Mouse (Mus musculus): Measurements from ENCODE around the gene Opcml. TPM values are rescaled to one million over a fixed set of nuclear protein-coding genes. Genes with fewer than 3 reads are reported as not detected.

Gene Opcml
- total and polyA plus RNA-seq, 2 experiments from 2014 or later: 48.3 to 140 TPM

GRCm38 (mm10) chr9:28855826-28856225 lies 1065.3 kb downstream of the Opcml start:
- no peak for ATAC-seq
- Histone ChIP-seq H3K4me2 (ENCODE audit: low read depth) (no peak overlapping the region), H3K9me3 (ENCODE audit: low read length) (no peaks in the 10 kb centered on the region), H3K36me3 (ENCODE audit: insufficient read depth) (no peaks in the 10 kb centered on the region), H3K9ac (no peak overlapping the region), H3K4me3 (ENCODE audit: low read depth, low read length) (no peak overlapping the region), H3K27me3 (ENCODE audit: insufficient read depth, low read length) (no peaks in the 10 kb centered on the region), H3K4me1 (ENCODE audit: insufficient read depth) (no peaks in the 10 kb centered on the region), H3K27ac (ENCODE audit: low read depth, low read length) (no peak overlapping the region)
- no peak for DNase-seq
- no peak for TF ChIP-seq CTCF (IDR thresholded peaks at IDR 0.05; ENCODE audit: low read depth)
- WGBS: 34% methylated on average over 7 of the region's 7 CpGs

GRCm38 (mm10) chr9:28861983-28862382 lies 1071.4 kb downstream of the Opcml start:
- no peak overlapping the region for H3K4me2 ChIP-seq (ENCODE audit: low read depth)
- H3K27me3 ChIP-seq (ENCODE audit: insufficient read depth, low read length): no peaks in the 10 kb centered on the region
- no peak overlapping the region for H3K4me3 ChIP-seq (ENCODE audit: low read depth, low read length)
- H3K4me1 ChIP-seq (ENCODE audit: insufficient read depth): no peaks in the 10 kb centered on the region
- no peak overlapping the region for H3K9ac ChIP-seq
- WGBS: 55% methylated on average over 4 of the region's 4 CpGs
- H3K36me3 ChIP-seq (ENCODE audit: insufficient read depth): no peaks in the 10 kb centered on the region
- H3K27ac ChIP-seq (ENCODE audit: low read depth, low read length): no peak overlapping the region
- ATAC-seq: no peak
- no peaks in the 10 kb centered on the region for H3K9me3 ChIP-seq (ENCODE audit: low read length)
- DNase-seq: peak; percentile 14
- TF ChIP-seq CTCF (IDR thresholded peaks at IDR 0.05; ENCODE audit: low read depth): peak; percentile 20; the same call in 1 of the 2 replicates

GRCm38 (mm10) chr9:28867256-28867655 lies 1076.7 kb downstream of the Opcml start:
- Histone ChIP-seq H3K4me2 (ENCODE audit: low read depth) (no peak overlapping the region), H3K4me3 (ENCODE audit: low read depth, low read length) (no peak overlapping the region), H3K36me3 (ENCODE audit: insufficient read depth) (no peaks in the 10 kb centered on the region), H3K4me1 (ENCODE audit: insufficient read depth) (peaks cover 3% of the 10 kb centered on the region; the same call in 1 of the 2 replicates), H3K27me3 (ENCODE audit: insufficient read depth, low read length) (no peaks in the 10 kb centered on the region), H3K27ac (ENCODE audit: low read depth, low read length) (no peak overlapping the region; the same call in 1 of the 2 replicates), H3K9me3 (ENCODE audit: low read length) (no peaks in the 10 kb centered on the region), H3K9ac (no peak overlapping the region)
- TF ChIP-seq CTCF (IDR thresholded peaks at IDR 0.05; ENCODE audit: low read depth): no peak
- peak; percentile 28 for DNase-seq
- peak; percentile 88 for ATAC-seq
- WGBS: 57% methylated on average over 3 of the region's 3 CpGs

GRCm38 (mm10) chr9:28870478-28870877 lies 1079.9 kb downstream of the Opcml start:
- no peak overlapping the region for H3K27ac ChIP-seq (ENCODE audit: low read depth, low read length)
- H3K4me3 ChIP-seq (ENCODE audit: low read depth, low read length): no peak overlapping the region
- 46% methylated on average over 1 of the region's 1 CpGs for WGBS
- H3K4me1 ChIP-seq (ENCODE audit: insufficient read depth): peaks cover 3% of the 10 kb centered on the region; the same call in 1 of the 2 replicates
- TF ChIP-seq CTCF (IDR thresholded peaks at IDR 0.05; ENCODE audit: low read depth): no peak
- H3K9ac ChIP-seq: no peak overlapping the region
- H3K4me2 ChIP-seq (ENCODE audit: low read depth): no peak overlapping the region
- no peak for DNase-seq
- H3K27me3 ChIP-seq (ENCODE audit: insufficient read depth, low read length): no peaks in the 10 kb centered on the region
- H3K9me3 ChIP-seq (ENCODE audit: low read length): no peaks in the 10 kb centered on the region
- ATAC-seq: no peak
- H3K36me3 ChIP-seq (ENCODE audit: insufficient read depth): no peaks in the 10 kb centered on the region

- DNase-seq (no peak), ATAC-seq (no peak)
- Histone ChIP-seq H3K27ac (ENCODE audit: low read depth, low read length) (no peak overlapping the region), H3K4me2 (ENCODE audit: low read depth) (no peak overlapping the region), H3K4me3 (ENCODE audit: low read depth, low read length) (no peak overlapping the region), H3K9ac (no peak overlapping the region), H3K9me3 (ENCODE audit: low read length) (no peaks in the 10 kb centered on the region), H3K36me3 (ENCODE audit: insufficient read depth) (no peaks in the 10 kb centered on the region), H3K27me3 (ENCODE audit: insufficient read depth, low read length) (no peaks in the 10 kb centered on the region), H3K4me1 (ENCODE audit: insufficient read depth) (no peaks in the 10 kb centered on the region)
- 83% methylated on average over 1 of the region's 1 CpGs for WGBS
- no peak for TF ChIP-seq CTCF (IDR thresholded peaks at IDR 0.05; ENCODE audit: low read depth)
Measured at GRCm38 (mm10) chr9:28882566-28882965, 1092.0 kb downstream of the Opcml start.

- ATAC-seq (no peak), DNase-seq (no peak)
- TF ChIP-seq CTCF (IDR thresholded peaks at IDR 0.05; ENCODE audit: low read depth): no peak
- Histone ChIP-seq H3K27ac (ENCODE audit: low read depth, low read length) (no peak overlapping the region), H3K4me2 (ENCODE audit: low read depth) (no peak overlapping the region), H3K27me3 (ENCODE audit: insufficient read depth, low read length) (no peaks in the 10 kb centered on the region), H3K9ac (no peak overlapping the region), H3K4me1 (ENCODE audit: insufficient read depth) (no peaks in the 10 kb centered on the region), H3K9me3 (ENCODE audit: low read length) (no peaks in the 10 kb centered on the region), H3K4me3 (ENCODE audit: low read depth, low read length) (no peak overlapping the region), H3K36me3 (ENCODE audit: insufficient read depth) (no peaks in the 10 kb centered on the region)
- WGBS: 90% methylated on average over 8 of the region's 8 CpGs
Measured at GRCm38 (mm10) chr9:28891611-28892010, 1101.0 kb downstream of the Opcml start.

GRCm38 (mm10) chr9:28903291-28903690 lies 1112.7 kb downstream of the Opcml start:
- Histone ChIP-seq H3K27me3 (ENCODE audit: insufficient read depth, low read length) (no peaks in the 10 kb centered on the region), H3K4me3 (ENCODE audit: low read depth, low read length) (no peak overlapping the region), H3K9ac (no peak overlapping the region), H3K4me2 (ENCODE audit: low read depth) (no peak overlapping the region), H3K27ac (ENCODE audit: low read depth, low read length) (no peak overlapping the region), H3K4me1 (ENCODE audit: insufficient read depth) (no peaks in the 10 kb centered on the region), H3K36me3 (ENCODE audit: insufficient read depth) (no peaks in the 10 kb centered on the region), H3K9me3 (ENCODE audit: low read length) (no peaks in the 10 kb centered on the region)
- DNase-seq (no peak), ATAC-seq (no peak)
- WGBS: 98% methylated on average over 1 of the region's 1 CpGs
- no peak for TF ChIP-seq CTCF (IDR thresholded peaks at IDR 0.05; ENCODE audit: low read depth)

Measured in forebrain, postnatal 0 days (tissue).